Mouse (Mus musculus): ENCODE measurements around the gene Olah. TPM values are rescaled to one million over a fixed set of nuclear protein-coding genes. Genes with fewer than 3 reads are reported as not detected.

Gene Olah
- polyA plus RNA-seq, 1 experiment from 2014 or later = not detected

DNA sequence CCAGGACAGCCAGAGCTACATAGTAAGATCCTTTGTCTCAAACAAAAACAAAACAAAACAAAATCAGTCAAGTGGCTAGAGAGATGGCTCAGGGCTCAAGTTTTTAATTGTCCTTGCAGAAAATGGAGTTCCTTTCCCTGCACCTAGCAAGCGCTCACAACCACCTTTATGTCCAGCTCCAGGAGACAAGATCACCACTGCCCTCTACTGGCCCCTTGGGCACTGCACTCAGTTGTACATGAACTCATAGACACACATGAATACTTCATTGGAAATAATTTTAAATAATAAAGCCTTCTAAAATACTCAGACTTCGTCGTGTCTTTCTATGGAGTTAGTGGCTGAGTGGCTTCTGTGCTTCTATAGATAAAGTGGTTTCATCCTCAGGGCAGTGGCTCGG is 17.2 kb upstream of the Olah start:
- Histone ChIP-seq H3K27ac (no peak overlapping the region), H3K9me3 (no peaks in the 10 kb centered on the region), H3K4me3 (replicated peaks) (no peak overlapping the region), H3K27me3 (peaks cover 19% of the 10 kb centered on the region), H3K9ac (no peak overlapping the region), H3K36me3 (replicated peaks) (no peaks in the 10 kb centered on the region), H3K4me2 (no peak overlapping the region), H3K4me1 (no peaks in the 10 kb centered on the region)
- WGBS = 30% methylated on average over 4 of the region's 4 CpGs
- no peak for ATAC-seq (ENCODE audit: low FRiP score)

DNA sequence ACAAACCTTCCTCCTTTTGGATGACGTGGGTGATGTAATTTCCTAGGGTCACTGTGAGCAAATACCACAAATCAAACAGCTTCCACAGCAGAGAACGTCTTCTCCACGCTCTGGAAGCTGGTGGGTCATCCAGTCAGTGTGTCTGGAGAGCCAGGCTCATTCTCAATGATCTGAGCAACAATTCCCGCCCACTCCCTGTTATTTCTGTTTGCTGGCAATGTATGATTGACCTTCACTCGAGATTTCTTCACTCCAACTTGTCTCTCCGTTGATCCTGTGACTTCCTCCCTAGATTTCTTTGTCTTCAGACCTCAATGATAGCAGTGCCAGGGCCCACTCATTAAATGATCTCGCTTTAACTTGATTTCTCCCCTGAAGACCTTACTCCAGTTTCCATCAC is 10.7 kb upstream of the Olah start:
- 87% methylated on average over 7 of the region's 7 CpGs for WGBS
- no peak overlapping the region for H3K27ac ChIP-seq
- no peaks in the 10 kb centered on the region for H3K36me3 ChIP-seq (replicated peaks)
- ATAC-seq (ENCODE audit: low FRiP score) = no peak
- no peaks in the 10 kb centered on the region for H3K4me1 ChIP-seq
- H3K4me2 ChIP-seq = no peak overlapping the region
- H3K9me3 ChIP-seq = no peaks in the 10 kb centered on the region
- H3K27me3 ChIP-seq = no peaks in the 10 kb centered on the region
- H3K4me3 ChIP-seq (replicated peaks) = no peak overlapping the region
- no peak overlapping the region for H3K9ac ChIP-seq

DNA sequence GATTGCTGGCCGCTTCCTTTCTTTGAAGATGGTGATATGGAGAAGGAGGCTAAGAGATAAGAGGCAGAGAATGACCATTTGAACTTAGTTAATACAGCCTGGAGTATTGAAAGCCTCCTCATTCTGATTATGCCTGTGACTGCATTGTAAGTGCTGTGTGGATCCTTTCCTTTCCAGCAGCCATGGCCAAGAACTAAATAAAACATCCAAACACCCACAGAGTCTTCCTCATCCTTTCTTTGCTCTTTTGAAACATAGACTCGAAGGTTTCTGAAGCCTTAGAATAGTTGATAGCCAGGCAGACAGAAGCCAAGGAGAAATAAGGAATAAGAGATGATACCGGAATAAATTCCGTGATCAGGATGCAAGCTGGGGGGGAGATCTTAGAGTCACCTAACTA is 9.0 kb upstream of the Olah start:
- ATAC-seq (ENCODE audit: low FRiP score) = no peak
- 84% methylated on average over 4 of the region's 4 CpGs for WGBS
- no peak overlapping the region for H3K27ac ChIP-seq
- no peaks in the 10 kb centered on the region for H3K36me3 ChIP-seq (replicated peaks)
- no peak overlapping the region for H3K9ac ChIP-seq
- H3K9me3 ChIP-seq = no peaks in the 10 kb centered on the region
- no peak overlapping the region for H3K4me2 ChIP-seq
- no peaks in the 10 kb centered on the region for H3K4me1 ChIP-seq
- no peaks in the 10 kb centered on the region for H3K27me3 ChIP-seq
- no peak overlapping the region for H3K4me3 ChIP-seq (replicated peaks)

DNA sequence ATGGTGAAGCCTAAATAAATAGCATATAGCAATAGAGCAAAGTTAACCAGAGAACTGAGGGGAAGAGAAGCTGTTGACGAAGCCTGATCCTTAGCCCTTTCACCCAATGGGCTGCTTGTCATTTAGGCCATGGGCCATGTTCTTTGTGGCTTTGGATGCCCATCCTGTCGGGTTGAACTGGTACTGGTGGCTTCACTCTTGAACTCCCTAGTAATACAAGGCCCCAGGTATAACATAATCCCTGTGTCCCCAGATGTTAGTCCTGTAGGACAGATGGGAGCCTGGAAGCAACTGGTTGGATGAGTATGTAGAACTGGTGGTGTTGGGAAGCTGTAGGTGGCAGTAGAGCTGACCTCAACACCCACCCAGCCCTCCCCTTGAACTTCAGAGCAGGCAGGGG is 5.1 kb downstream of the Olah start:
- no peak overlapping the region for H3K4me2 ChIP-seq
- no peak for ATAC-seq (ENCODE audit: low FRiP score)
- H3K9me3 ChIP-seq = no peaks in the 10 kb centered on the region
- 84% methylated on average over 2 of the region's 2 CpGs for WGBS
- H3K9ac ChIP-seq = no peak overlapping the region
- H3K27ac ChIP-seq = no peak overlapping the region
- no peak overlapping the region for H3K4me3 ChIP-seq (replicated peaks)
- no peaks in the 10 kb centered on the region for H3K4me1 ChIP-seq
- H3K27me3 ChIP-seq = no peaks in the 10 kb centered on the region
- H3K36me3 ChIP-seq (replicated peaks) = no peaks in the 10 kb centered on the region

DNA sequence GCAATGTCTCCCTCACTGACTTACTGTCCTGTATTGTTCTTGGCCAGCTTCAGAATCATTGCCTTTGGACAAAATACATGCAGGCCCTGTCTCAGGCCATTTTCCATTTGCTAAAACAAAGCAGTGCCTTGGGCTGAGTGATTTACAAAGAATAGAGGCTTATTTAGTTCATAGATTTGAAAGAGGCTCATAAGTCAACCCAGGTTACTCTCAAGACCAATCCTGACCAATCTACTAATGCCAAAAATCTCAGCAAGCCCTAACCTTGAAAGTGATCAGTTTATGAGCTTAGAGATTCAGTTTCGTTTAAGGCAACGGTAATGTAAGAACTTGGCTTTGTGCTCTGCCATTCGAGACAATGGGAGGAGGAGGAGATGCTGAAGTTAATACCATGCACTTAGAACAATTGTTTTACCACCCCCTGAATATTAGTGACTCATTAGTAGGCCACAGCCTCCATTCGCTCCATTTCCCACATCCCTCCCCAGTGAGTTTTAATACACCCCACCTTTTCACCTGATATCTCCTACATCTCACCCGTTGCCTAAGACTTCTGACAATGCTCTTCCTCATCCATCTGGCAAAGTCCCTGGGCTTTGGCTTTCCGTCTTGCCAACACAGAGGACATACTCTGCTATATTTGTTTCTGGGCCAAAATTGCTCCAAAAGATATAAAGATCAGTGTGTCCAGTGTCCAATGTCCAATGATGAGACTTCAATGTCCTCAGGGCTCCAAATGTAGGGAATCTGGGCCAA is 9.7 kb downstream of the Olah start:
- no peak overlapping the region for H3K9ac ChIP-seq
- ATAC-seq (ENCODE audit: low FRiP score) = no peak
- 83% methylated on average over 6 of the region's 6 CpGs for WGBS

DNA sequence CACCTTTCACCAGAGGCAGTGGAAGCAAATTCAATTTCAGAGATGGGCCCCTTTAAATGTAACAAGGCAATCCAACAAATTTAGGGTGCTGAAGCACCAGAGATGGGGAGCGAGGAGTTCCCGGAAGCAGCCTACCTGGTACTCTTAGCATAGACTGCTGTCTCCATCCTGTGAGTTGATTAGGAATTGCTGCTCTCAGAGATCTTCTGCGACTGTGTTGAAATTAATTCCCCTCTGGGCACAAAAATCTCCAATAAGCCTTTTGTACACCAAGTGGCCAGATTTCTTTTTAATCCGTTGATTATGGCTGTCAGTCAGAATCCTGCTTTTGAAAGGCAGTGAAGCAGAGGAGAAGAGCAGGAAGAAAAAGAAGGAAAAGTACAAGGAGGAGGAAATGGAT is 31.9 kb downstream of the Olah start:
- H3K27ac ChIP-seq = no peak overlapping the region
- whole genome bisulfite sequencing = 39% methylated on average over 4 of the region's 4 CpGs

More for the DNA sequence above, 9.7 kb downstream of the Olah start:
- Histone ChIP-seq H3K36me3 (replicated peaks) (no peaks in the 10 kb centered on the region), H3K9me3 (no peaks in the 10 kb centered on the region), H3K27ac (no peak overlapping the region), H3K4me3 (replicated peaks) (no peak overlapping the region), H3K4me1 (no peaks in the 10 kb centered on the region), H3K4me2 (no peak overlapping the region), H3K27me3 (no peaks in the 10 kb centered on the region)

DNA sequence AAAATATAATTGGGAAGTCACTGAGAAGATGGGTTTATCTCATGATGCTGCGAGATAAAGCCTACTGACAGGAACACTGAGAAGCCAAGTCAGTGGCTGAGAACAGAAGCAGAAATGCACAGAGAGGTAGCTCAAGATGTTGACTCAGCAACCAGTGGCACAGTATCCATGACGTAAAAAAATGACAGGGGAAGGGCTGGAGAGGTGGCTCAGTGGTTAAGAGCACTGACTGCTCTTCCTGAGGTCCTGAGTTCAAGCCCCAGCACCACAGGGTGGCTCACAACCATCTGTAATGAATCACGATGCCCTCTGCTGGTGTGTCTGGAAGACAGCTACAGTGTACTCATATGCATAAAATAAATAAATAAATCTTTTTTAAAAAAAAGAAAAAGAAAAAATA is 35.9 kb downstream of the Olah start:
- Histone ChIP-seq H3K4me3 (replicated peaks) (no peak overlapping the region), H3K27ac (no peak overlapping the region), H3K4me1 (peaks cover 3% of the 10 kb centered on the region; the same call in 1 of the 2 replicates), H3K9me3 (no peaks in the 10 kb centered on the region), H3K27me3 (no peaks in the 10 kb centered on the region), H3K4me2 (no peak overlapping the region), H3K36me3 (replicated peaks) (no peaks in the 10 kb centered on the region), H3K9ac (no peak overlapping the region)
- ATAC-seq (ENCODE audit: low FRiP score) = no peak
- 86% methylated on average over 3 of the region's 3 CpGs for WGBS

More for the DNA sequence above, 31.9 kb downstream of the Olah start:
- Histone ChIP-seq H3K36me3 (replicated peaks) (no peaks in the 10 kb centered on the region), H3K9ac (no peak overlapping the region), H3K4me1 (peaks cover 3% of the 10 kb centered on the region; the same call in 1 of the 2 replicates), H3K4me2 (no peak overlapping the region), H3K27me3 (no peaks in the 10 kb centered on the region), H3K4me3 (replicated peaks) (no peak overlapping the region), H3K9me3 (no peaks in the 10 kb centered on the region)
- ATAC-seq (ENCODE audit: low FRiP score) = no peak

DNA sequence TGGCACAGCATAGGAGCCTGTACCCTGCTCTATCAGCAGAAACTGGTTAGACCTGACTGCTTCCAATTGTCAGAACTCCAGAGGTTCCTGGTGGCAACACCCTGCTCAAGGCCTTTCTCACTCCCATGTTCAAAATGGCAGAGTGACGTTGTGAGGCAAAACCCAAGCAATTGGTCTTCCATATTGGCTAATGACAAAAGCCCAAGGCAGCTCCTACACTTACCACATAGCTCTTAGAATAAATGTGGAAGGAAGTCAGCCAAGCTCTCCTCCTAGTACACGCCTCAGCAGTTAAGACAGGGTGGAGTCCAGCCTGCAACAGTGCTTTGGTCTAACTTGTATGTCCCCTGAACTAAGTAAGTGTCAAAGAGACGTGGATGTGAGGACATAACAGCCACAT is 39.1 kb downstream of the Olah start:
- Histone ChIP-seq H3K4me1 (no peaks in the 10 kb centered on the region), H3K4me2 (no peak overlapping the region), H3K9me3 (no peaks in the 10 kb centered on the region), H3K9ac (no peak overlapping the region), H3K27ac (no peak overlapping the region), H3K27me3 (no peaks in the 10 kb centered on the region), H3K4me3 (replicated peaks) (no peak overlapping the region), H3K36me3 (replicated peaks) (no peaks in the 10 kb centered on the region)
- WGBS = 81% methylated on average over 3 of the region's 3 CpGs
- ATAC-seq (ENCODE audit: low FRiP score) = no peak

DNA sequence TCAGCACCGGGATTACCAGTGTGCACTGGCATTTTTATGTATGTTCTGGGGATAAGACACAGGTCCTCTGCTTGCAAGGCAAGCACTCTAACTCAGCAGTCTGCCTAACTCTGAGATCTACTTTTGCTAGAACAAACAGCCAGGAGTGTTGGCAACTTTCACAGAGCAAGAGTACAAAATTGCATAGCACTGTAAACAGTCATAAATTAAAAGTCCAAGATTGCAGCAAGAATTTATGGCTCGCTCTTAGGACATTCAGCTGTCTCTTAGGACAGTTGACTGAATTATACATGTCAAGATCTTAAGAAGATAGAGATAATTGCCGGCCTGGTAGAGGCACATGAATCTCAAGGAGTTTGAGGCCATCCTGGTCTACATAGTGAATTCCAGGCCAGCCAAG is 40.7 kb downstream of the Olah start:
- WGBS = 84% methylated on average over 3 of the region's 3 CpGs
- no peaks in the 10 kb centered on the region for H3K36me3 ChIP-seq (replicated peaks)
- no peaks in the 10 kb centered on the region for H3K4me1 ChIP-seq
- no peak overlapping the region for H3K4me3 ChIP-seq (replicated peaks)
- no peaks in the 10 kb centered on the region for H3K9me3 ChIP-seq
- H3K27me3 ChIP-seq = no peaks in the 10 kb centered on the region
- H3K27ac ChIP-seq = no peak overlapping the region
- H3K4me2 ChIP-seq = no peak overlapping the region
- ATAC-seq (ENCODE audit: low FRiP score) = no peak
- no peak overlapping the region for H3K9ac ChIP-seq

DNA sequence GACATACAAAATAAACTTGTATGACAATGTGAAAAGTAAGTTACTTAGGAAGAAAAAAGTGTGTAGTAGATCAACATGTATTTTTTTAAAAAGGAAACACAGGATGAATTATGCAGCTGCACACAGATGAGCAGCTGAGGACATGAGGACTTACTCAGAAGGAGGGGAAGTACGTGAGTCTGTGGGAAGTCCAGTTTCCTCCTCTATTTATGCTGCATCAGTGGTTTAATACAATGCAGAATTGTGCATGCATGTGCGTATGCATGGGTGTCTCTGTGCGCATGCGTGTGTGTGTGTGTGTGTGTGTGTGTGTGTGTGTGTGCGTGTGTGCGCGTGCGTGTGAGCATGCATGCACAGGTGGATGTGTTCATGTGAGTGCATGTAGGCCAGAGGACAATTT is 41.2 kb downstream of the Olah start:
- H3K27me3 ChIP-seq = no peaks in the 10 kb centered on the region
- no peak overlapping the region for H3K4me2 ChIP-seq
- H3K9ac ChIP-seq = no peak overlapping the region
- no peaks in the 10 kb centered on the region for H3K9me3 ChIP-seq
- H3K4me3 ChIP-seq (replicated peaks) = no peak overlapping the region
- no peak overlapping the region for H3K27ac ChIP-seq
- ATAC-seq (ENCODE audit: low FRiP score) = no peak
- no peaks in the 10 kb centered on the region for H3K4me1 ChIP-seq
- WGBS = 85% methylated on average over 8 of the region's 8 CpGs
- H3K36me3 ChIP-seq (replicated peaks) = no peaks in the 10 kb centered on the region

DNA sequence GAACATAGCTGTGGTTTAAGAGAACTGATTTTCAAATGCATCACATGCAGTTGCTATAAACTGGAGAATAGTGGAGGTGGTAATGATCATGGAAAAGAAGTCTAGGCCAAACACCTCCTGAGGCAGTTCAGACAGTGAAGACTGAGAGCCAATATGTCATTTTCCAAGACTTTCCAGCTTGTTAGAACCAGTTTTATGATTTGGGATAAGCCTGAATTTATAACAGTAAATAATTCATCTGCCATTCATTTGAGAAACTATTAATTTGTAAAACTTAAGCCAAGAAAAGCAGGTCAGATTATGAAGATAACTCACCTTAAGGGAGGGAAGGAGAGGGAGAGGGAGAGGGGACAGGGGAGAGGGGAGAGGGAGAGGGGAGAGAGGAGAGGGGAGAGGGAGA is 43.9 kb downstream of the Olah start:
- no peak overlapping the region for H3K4me2 ChIP-seq
- ATAC-seq (ENCODE audit: low FRiP score) = no peak
- H3K4me3 ChIP-seq (replicated peaks) = no peak overlapping the region
- no peak overlapping the region for H3K27ac ChIP-seq
- no peaks in the 10 kb centered on the region for H3K36me3 ChIP-seq (replicated peaks)
- H3K4me1 ChIP-seq = no peaks in the 10 kb centered on the region
- no peak overlapping the region for H3K9ac ChIP-seq
- H3K27me3 ChIP-seq = no peaks in the 10 kb centered on the region
- H3K9me3 ChIP-seq = no peaks in the 10 kb centered on the region

DNA sequence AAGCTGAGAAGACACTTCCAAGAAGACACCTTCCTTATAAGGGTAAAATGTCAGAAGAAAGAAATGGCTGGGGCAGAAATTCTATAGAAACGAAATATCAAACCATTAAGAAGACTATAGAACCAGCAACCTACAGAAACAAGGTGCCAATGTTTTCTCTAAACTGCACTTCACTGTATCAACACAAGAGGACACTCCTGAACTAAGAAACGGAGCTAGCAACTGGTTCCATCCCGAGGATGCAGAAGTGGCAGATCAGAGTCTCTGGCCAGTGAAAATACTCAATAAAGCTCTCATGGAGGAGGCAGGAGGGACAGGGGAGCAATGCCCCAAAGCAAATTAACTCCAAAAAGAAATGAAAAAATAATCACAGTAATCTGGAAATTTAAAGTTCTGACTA is 48.1 kb downstream of the Olah start:
- WGBS = 18% methylated on average over 3 of the region's 3 CpGs
- Histone ChIP-seq H3K27me3 (0 out of 2 replicates have a peak, but pooled peaks cover 4% of the 10 kb centered on the region), H3K4me3 (replicated peaks) (no peak overlapping the region), H3K4me2 (no peak overlapping the region), H3K36me3 (replicated peaks) (no peaks in the 10 kb centered on the region), H3K9ac (no peak overlapping the region), H3K27ac (no peak overlapping the region), H3K9me3 (no peaks in the 10 kb centered on the region), H3K4me1 (no peaks in the 10 kb centered on the region)
- no peak for ATAC-seq (ENCODE audit: low FRiP score)

DNA sequence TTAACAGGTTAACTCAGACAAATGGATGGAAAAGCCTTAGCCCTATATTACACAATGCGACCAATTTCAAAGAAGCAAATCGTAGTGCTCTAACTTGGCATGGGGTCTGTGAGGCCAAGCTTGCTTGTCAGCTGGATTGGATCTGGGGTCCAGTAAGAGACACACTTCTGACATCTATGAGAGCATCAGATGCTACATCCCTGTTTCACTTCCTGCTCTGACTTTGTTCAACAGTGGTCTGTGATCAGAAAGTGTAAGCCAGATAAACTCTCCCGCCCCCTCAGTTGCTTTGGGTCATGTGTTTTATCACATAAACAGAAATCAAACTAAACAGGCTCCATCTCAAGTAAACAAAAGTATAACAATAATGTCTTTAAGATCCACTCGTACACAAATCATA is 48.6 kb downstream of the Olah start:
- Histone ChIP-seq H3K4me3 (replicated peaks) (no peak overlapping the region), H3K36me3 (replicated peaks) (no peaks in the 10 kb centered on the region), H3K4me1 (no peaks in the 10 kb centered on the region), H3K27me3 (0 out of 2 replicates have a peak, but pooled peaks cover 4% of the 10 kb centered on the region), H3K9ac (no peak overlapping the region), H3K27ac (no peak overlapping the region), H3K9me3 (no peaks in the 10 kb centered on the region), H3K4me2 (no peak overlapping the region)
- WGBS = 82% methylated on average over 4 of the region's 4 CpGs
- ATAC-seq (ENCODE audit: low FRiP score) = no peak

Data from forebrain, embryonic 12.5 days (tissue).